19 mouse cellular contexts compared by ENCODE assay signal in the genomic region with DNA sequence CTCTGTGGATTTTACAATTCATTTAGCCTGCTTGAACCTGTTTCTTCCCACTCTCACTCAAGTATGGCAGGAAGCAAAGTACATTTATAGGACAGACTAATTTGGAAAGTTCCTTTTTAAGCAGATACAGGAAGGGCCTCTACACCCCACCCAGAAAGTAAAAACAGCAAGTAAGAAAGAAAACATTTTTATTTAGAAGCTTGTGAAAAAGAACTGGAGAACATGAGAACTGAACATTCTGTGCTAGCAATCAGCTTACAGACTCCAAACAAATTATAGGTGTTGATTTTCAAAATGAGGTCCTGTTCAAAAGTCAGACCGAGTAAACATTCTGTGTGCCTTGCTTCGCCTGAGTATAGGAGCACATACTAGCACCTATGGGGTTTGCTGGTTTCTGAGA. TPM values are rescaled to one million over a fixed set of nuclear protein-coding genes. Genes with fewer than 3 reads are reported as not detected.
DNase-seq lines count a peak whose midpoint lies in the region; ATAC-seq and TF ChIP-seq lines count a peak whose summit lies in the region.
"Had no signal": no experiment of that assay in that cellular context is flagged by ENCODE, and none has a peak within 500 bp of the region (broad histone marks: within the 10 kb centered on the region; RNA-seq: fewer than 3 reads in every experiment).

No protein-coding gene starts in this region.

- no peak for ATAC-seq in heart, embryonic 11.5 days (replicated peaks; ENCODE audit: insufficient number of reproducible peaks, low FRiP score, low TSS enrichment)
- ATAC-seq in liver, embryonic 11.5 days (replicated peaks; ENCODE audit: low FRiP score), result no peak
- ATAC-seq in embryonic facial prominence, embryonic 14.5 days (ENCODE audit: low read depth), result no peak
- ATAC-seq: forebrain, embryonic 16.5 days had no signal

- H3K4me2 ChIP-seq in heart, embryonic 11.5 days, result no peak overlapping the region
- H3K4me2 ChIP-seq in liver, embryonic 11.5 days, result no peak overlapping the region
- H3K4me2 ChIP-seq in embryonic facial prominence, embryonic 14.5 days (ENCODE audit: low read depth, low read length), result no peak overlapping the region
- H3K4me2 ChIP-seq: heart, embryonic 13.5 days; lung, embryonic 15.5 days had no signal

- no peak overlapping the region for H3K9ac ChIP-seq in heart, embryonic 11.5 days (ENCODE audit: low read depth, low read length)
- H3K9ac ChIP-seq in liver, adult 2 months (ENCODE audit: low read depth, low read length), result no peak overlapping the region
- no peak overlapping the region for H3K9ac ChIP-seq in liver, embryonic 11.5 days (ENCODE audit: low read depth, low read length)
- H3K9ac ChIP-seq in embryonic facial prominence, embryonic 14.5 days (ENCODE audit: low read depth, low read length), result no peak overlapping the region
- H3K9ac ChIP-seq: heart, embryonic 13.5 days; lung, embryonic 15.5 days had no signal

- H3K4me3 ChIP-seq in heart, embryonic 11.5 days (ENCODE audit: low read depth, low read length), result no peak overlapping the region
- no peak overlapping the region for H3K4me3 ChIP-seq in liver, adult 2 months (ENCODE audit: insufficient read depth, low read depth, low read length)
- H3K4me3 ChIP-seq in liver, embryonic 11.5 days (ENCODE audit: low read depth, low read length), result no peak overlapping the region
- H3K4me3 ChIP-seq in embryonic facial prominence, embryonic 14.5 days (ENCODE audit: low read depth, low read length), result no peak overlapping the region
- no peak overlapping the region for H3K4me3 ChIP-seq in midbrain, embryonic 10.5 days
- H3K4me3 ChIP-seq: heart, embryonic 13.5 days; lung, embryonic 15.5 days had no signal

- no peaks in the 10 kb centered on the region for H3K9me3 ChIP-seq in heart, embryonic 11.5 days (replicated peaks; ENCODE audit: control insufficient read depth, low read length)
- H3K9me3 ChIP-seq in liver, embryonic 11.5 days (ENCODE audit: control insufficient read depth, low read length), result no peaks in the 10 kb centered on the region
- no peaks in the 10 kb centered on the region for H3K9me3 ChIP-seq in embryonic facial prominence, embryonic 14.5 days (ENCODE audit: control insufficient read depth, low read length)
- no peaks in the 10 kb centered on the region for H3K9me3 ChIP-seq in midbrain, embryonic 10.5 days (replicated peaks)
- H3K9me3 ChIP-seq: G1E; heart, embryonic 13.5 days; lung, embryonic 15.5 days had no signal

- TF ChIP-seq POLR2A in liver, adult 2 months (IDR thresholded peaks at IDR 0.05; ENCODE audit: extremely low read depth, insufficient read depth, low read length), result no peak

- DNase-seq in heart, adult 8-10 months (ENCODE audit: low spot score), result peak; percentile 63
- DNase-seq in liver, adult 2 months (ENCODE audit: extremely low read depth, low read depth, low spot score), result peak; percentile 14
- no peak for DNase-seq in liver, embryonic 11.5 days (ENCODE audit: low spot score)
- peak; percentile 37 for DNase-seq in R1 (ENCODE audit: low read depth, low spot score)
- no peak for DNase-seq in embryonic facial prominence, embryonic 14.5 days (ENCODE audit: low spot score)
- DNase-seq in T-cell, adult 2 months (ENCODE audit: low spot score), result no peak
- no peak for DNase-seq in midbrain, embryonic 10.5 days (ENCODE audit: low spot score)
- DNase-seq: adrenal gland, adult 2 months; cerebellum, adult 11-12 months; cerebellum, postnatal 36 days; gastrocnemius, postnatal 10 days; right cerebral cortex, adult 18-20 months; thymus, postnatal 4 days had no signal

- WGBS in heart, embryonic 11.5 days (ENCODE audit: insufficient replicate concordance), result 81% methylated on average over 2 of the region's 2 CpGs
- WGBS in liver, adult 2 months, result 85% methylated on average over 2 of the region's 2 CpGs
- 70% methylated on average over 2 of the region's 2 CpGs for WGBS in liver, embryonic 11.5 days
- 66% methylated on average over 2 of the region's 2 CpGs for WGBS in embryonic facial prominence, embryonic 14.5 days
- WGBS in midbrain, embryonic 10.5 days, result 84% methylated on average over 2 of the region's 2 CpGs

- no peak for TF ChIP-seq CTCF in liver, adult 2 months (IDR thresholded peaks at IDR 0.05; ENCODE audit: low read depth, low read length)

- H3K36me3 ChIP-seq in heart, embryonic 11.5 days (ENCODE audit: control insufficient read depth, insufficient read depth, low read length), result no peaks in the 10 kb centered on the region
- H3K36me3 ChIP-seq in liver, adult 2 months (ENCODE audit: control insufficient read depth, insufficient read depth, low read length), result no peaks in the 10 kb centered on the region
- no peaks in the 10 kb centered on the region for H3K36me3 ChIP-seq in liver, embryonic 11.5 days (ENCODE audit: control insufficient read depth, insufficient read depth, low read length)
- no peaks in the 10 kb centered on the region for H3K36me3 ChIP-seq in embryonic facial prominence, embryonic 14.5 days (ENCODE audit: control insufficient read depth, insufficient read depth, low read length)
- H3K36me3 ChIP-seq in midbrain, embryonic 10.5 days, result no peaks in the 10 kb centered on the region
- H3K36me3 ChIP-seq: G1E; heart, embryonic 13.5 days; lung, embryonic 15.5 days had no signal

- no peak overlapping the region for H3K27ac ChIP-seq in heart, embryonic 11.5 days (ENCODE audit: low read depth, low read length)
- no peak overlapping the region for H3K27ac ChIP-seq in liver, adult 2 months (replicated peaks; ENCODE audit: insufficient read depth, low read depth, low read length)
- no peak overlapping the region for H3K27ac ChIP-seq in liver, embryonic 11.5 days (ENCODE audit: low read depth, low read length)
- H3K27ac ChIP-seq in embryonic facial prominence, embryonic 14.5 days (replicated peaks; ENCODE audit: low read depth, low read length), result peak overlapping the region; percentile 41; the same call in 1 of the 2 replicates
- no peak overlapping the region for H3K27ac ChIP-seq in midbrain, embryonic 10.5 days (replicated peaks)
- H3K27ac ChIP-seq: heart, embryonic 13.5 days; lung, embryonic 15.5 days had no signal

- no peaks in the 10 kb centered on the region for H3K27me3 ChIP-seq in heart, embryonic 11.5 days (ENCODE audit: control insufficient read depth, insufficient read depth, low read length)
- H3K27me3 ChIP-seq in liver, adult 2 months (ENCODE audit: control insufficient read depth, insufficient read depth, low read length), result no peaks in the 10 kb centered on the region
- no peaks in the 10 kb centered on the region for H3K27me3 ChIP-seq in liver, embryonic 11.5 days (replicated peaks; ENCODE audit: control insufficient read depth, insufficient read depth, low read length)
- no peaks in the 10 kb centered on the region for H3K27me3 ChIP-seq in embryonic facial prominence, embryonic 14.5 days (replicated peaks; ENCODE audit: control insufficient read depth, insufficient read depth, low read length)
- no peaks in the 10 kb centered on the region for H3K27me3 ChIP-seq in midbrain, embryonic 10.5 days (ENCODE audit: low read depth, poor library complexity, severe bottlenecking)
- H3K27me3 ChIP-seq: heart, embryonic 13.5 days; lung, embryonic 15.5 days had no signal

- no peaks in the 10 kb centered on the region for H3K79me2 ChIP-seq in liver, adult 2 months (ENCODE audit: control insufficient read depth, insufficient read depth, low read length)

- no peaks in the 10 kb centered on the region for H3K4me1 ChIP-seq in heart, embryonic 11.5 days (ENCODE audit: control insufficient read depth, insufficient read depth, low read length)
- H3K4me1 ChIP-seq in liver, adult 2 months (ENCODE audit: control insufficient read depth, insufficient read depth, low read length), result no peaks in the 10 kb centered on the region
- no peaks in the 10 kb centered on the region for H3K4me1 ChIP-seq in liver, embryonic 11.5 days (replicated peaks; ENCODE audit: control insufficient read depth, insufficient read depth, low read length)
- H3K4me1 ChIP-seq in embryonic facial prominence, embryonic 14.5 days (ENCODE audit: control insufficient read depth, insufficient read depth, low read length), result no peaks in the 10 kb centered on the region
- no peaks in the 10 kb centered on the region for H3K4me1 ChIP-seq in midbrain, embryonic 10.5 days
- H3K4me1 ChIP-seq: heart, embryonic 13.5 days had no signal

RNA-seq across cellular contexts. Expression of gene Btla, which starts 32.8 kb away (rescaled TPM):
- total RNA-seq in heart, adult 8-10 months (2022), result under 1 TPM; 0.37 to 0.43 (median 0.39) TPM
- not detected in 2 replicates for polyA plus RNA-seq in heart, embryonic 11.5 days (2014; fragmentation: Nextera tagmentation; extraction: Ambion mirVana)
- 0.92 and 2.1 TPM in 2 replicates for total RNA-seq in liver, adult 2 months (2014; rRNA removed)
- polyA plus RNA-seq in liver, adult 2 months (2012; rRNA removed), result 0.16 and 0.31 TPM in 2 replicates
- polyA plus RNA-seq in liver, embryonic 11.5 days (2014; fragmentation: Nextera tagmentation; extraction: Ambion mirVana), result 0.12 and 0.59 TPM in 2 replicates
- 0.49 and 0.80 TPM in 2 replicates for polyA plus RNA-seq in embryonic facial prominence, embryonic 14.5 days (2014; fragmentation: Nextera tagmentation; extraction: Ambion mirVana)
- 0.72 and 0.73 TPM in 2 replicates for polyA plus RNA-seq in midbrain, embryonic 10.5 days (2016; fragmentation: Nextera tagmentation; extraction: Ambion mirVana)
- total RNA-seq: midbrain, postnatal 0 days had no signal
- polyA plus RNA-seq: G1E had no signal

Comparison
In these comparisons a context has a peak if more than half of its experiments do, and no peak if none do; other contexts are left out.
1. DNase-seq: peak in heart, adult 8-10 months (single experiment), liver, adult 2 months (single experiment) and R1 (single experiment); none in liver, embryonic 11.5 days (single experiment), embryonic facial prominence, embryonic 14.5 days (single experiment), T-cell, adult 2 months (single experiment) and midbrain, embryonic 10.5 days (single experiment).